Mouse (Mus musculus) brain, embryonic 14.5 days (tissue): ENCODE results near the gene Osbp2. TPM values are rescaled to one million over a fixed set of nuclear protein-coding genes. Genes with fewer than 3 reads are reported as not detected.
A peak's percentile ranks its signal among the peaks of the same experiment; 100 is the strongest.

Experiments
- DNase-seq: peaks from one replicate; pipeline ENCODE4 v3.0.0-alpha.2; 2011; ENCODE audit warnings: low read depth
- CTCF ChIP-seq: fragments of 200-500 bp; IDR thresholded peaks from 2 replicates; pipeline ENCODE4 v1.5.1; 2012; ENCODE audit warnings: inconsistent platforms, mild to moderate bottlenecking, moderate library complexity, borderline replicate concordance; ENCODE audit not compliant: insufficient read depth, insufficient read length; ENCODE audit errors: extremely low read depth
- POLR2A ChIP-seq: fragments of 200-500 bp; IDR thresholded peaks from 2 replicates; pipeline ENCODE4 v1.6.1; 2012; ENCODE audit warnings: mild to moderate bottlenecking, inconsistent platforms, borderline replicate concordance; ENCODE audit not compliant: poor library complexity, insufficient read depth, insufficient read length, severe bottlenecking; ENCODE audit errors: extremely low read depth
- polyA plus RNA-seq: library from polyadenylated mRNA; depleted of rRNA; stranded (reverse); fragments of >200 nt; gene quantifications from 2 replicates; pipeline ENCODE4 v1.2.3, GENCODE M21; 2012

Osbp2 gene
- polyA plus RNA-seq, 1 experiment = 26.2 TPM

- no peak for TF ChIP-seq POLR2A
- TF ChIP-seq CTCF = no peak
- DNase-seq = no peak
Measured at GRCm38 (mm10) chr11:3854156-3854555, 9.5 kb downstream of the Osbp2 start.

GRCm38 (mm10) chr11:3853481-3854034 is 10.1 kb downstream of the Osbp2 start:
- TF ChIP-seq CTCF (no peak), POLR2A (no peak)
- peak; percentile 93 for DNase-seq

- TF ChIP-seq POLR2A = no peak
- no peak for TF ChIP-seq CTCF
- DNase-seq = no peak
Measured at GRCm38 (mm10) chr11:3853031-3853430, 10.7 kb downstream of the Osbp2 start.

- DNase-seq = no peak
- TF ChIP-seq POLR2A (no peak), CTCF (no peak)
Measured at GRCm38 (mm10) chr11:3851872-3852271, 11.8 kb downstream of the Osbp2 start.

- TF ChIP-seq CTCF (no peak), POLR2A (no peak)
- no peak for DNase-seq
Measured at GRCm38 (mm10) chr11:3850746-3851277, 12.9 kb downstream of the Osbp2 start.

GRCm38 (mm10) chr11:3850315-3850614 is 13.4 kb downstream of the Osbp2 start:
- DNase-seq = no peak
- TF ChIP-seq CTCF (no peak), POLR2A (no peak)

GRCm38 (mm10) chr11:3849469-3850314 is 14.0 kb downstream of the Osbp2 start:
- no peak for DNase-seq
- TF ChIP-seq CTCF = no peak
- no peak for TF ChIP-seq POLR2A

- no peak for TF ChIP-seq POLR2A
- TF ChIP-seq CTCF = no peak
- DNase-seq = no peak
Measured at GRCm38 (mm10) chr11:3846351-3846750, 17.4 kb downstream of the Osbp2 start.

GRCm38 (mm10) chr11:3843943-3844734 is 19.6 kb downstream of the Osbp2 start:
- TF ChIP-seq POLR2A (no peak), CTCF (no peak)
- DNase-seq = no peak

GRCm38 (mm10) chr11:3835271-3835670 is 28.4 kb downstream of the Osbp2 start:
- no peak for TF ChIP-seq POLR2A
- no peak for TF ChIP-seq CTCF

GRCm38 (mm10) chr11:3834421-3835098 is 29.1 kb downstream of the Osbp2 start:
- DNase-seq = no peak
- peak; percentile 73 for TF ChIP-seq CTCF
- no peak for TF ChIP-seq POLR2A

More at GRCm38 (mm10) chr11:3835271-3835670, 28.4 kb downstream of the Osbp2 start:
- no peak for DNase-seq
